Mouse (Mus musculus) cerebellum, postnatal 25 days (tissue): ENCODE data around the gene Slc10a7.

Source experiments
- DNase-seq, 2 experiments: peaks; one replicate each; pipeline ENCODE4 v3.0.0; 2021; ENCODE audit warnings: mixed read lengths in 2 of 2

Gene Slc10a7

GRCm38 (mm10) chr8:78626632-78627031, 117.5 kb downstream of the Slc10a7 start:
- no peak for DNase-seq

GRCm38 (mm10) chr8:78627793-78628192, 118.6 kb downstream of the Slc10a7 start:
- DNase-seq = no peak

- DNase-seq = no peak
These were observed 121.4 kb downstream of the Slc10a7 start for GRCm38 (mm10) chr8:78630414-78631164.

- peak in 1 of 2 experiments; percentile 41 for DNase-seq
These were observed 123.9 kb downstream of the Slc10a7 start for GRCm38 (mm10) chr8:78633012-78633411.

GRCm38 (mm10) chr8:78634018-78634417, 124.9 kb downstream of the Slc10a7 start:
- no peak for DNase-seq

GRCm38 (mm10) chr8:78634523-78635240, 125.5 kb downstream of the Slc10a7 start:
- DNase-seq = no peak

GRCm38 (mm10) chr8:78635241-78635771, 126.2 kb downstream of the Slc10a7 start:
- no peak for DNase-seq

GRCm38 (mm10) chr8:78641919-78642318, 132.8 kb downstream of the Slc10a7 start:
- DNase-seq = no peak

GRCm38 (mm10) chr8:78642376-78642775, 133.2 kb downstream of the Slc10a7 start:
- no peak for DNase-seq

- DNase-seq = no peak
These were observed 138.0 kb downstream of the Slc10a7 start for GRCm38 (mm10) chr8:78647000-78647656.

GRCm38 (mm10) chr8:78647846-78648245, 138.7 kb downstream of the Slc10a7 start:
- no peak for DNase-seq

GRCm38 (mm10) chr8:78648918-78649317, 139.8 kb downstream of the Slc10a7 start:
- DNase-seq = peak; percentile 45 to 79

- no peak for DNase-seq
These were observed 142.5 kb downstream of the Slc10a7 start for GRCm38 (mm10) chr8:78651670-78652069.

- no peak for DNase-seq
These were observed 146.4 kb downstream of the Slc10a7 start for GRCm38 (mm10) chr8:78655351-78656045.

GRCm38 (mm10) chr8:78656700-78657370, 147.7 kb downstream of the Slc10a7 start:
- peak; percentile 71 to 76 for DNase-seq

GRCm38 (mm10) chr8:78658172-78658571, 149.0 kb downstream of the Slc10a7 start:
- no peak for DNase-seq

GRCm38 (mm10) chr8:78659617-78660187, 150.6 kb downstream of the Slc10a7 start:
- no peak for DNase-seq

- DNase-seq = peak; percentile 66 to 71
These were observed 155.3 kb downstream of the Slc10a7 start for GRCm38 (mm10) chr8:78664306-78664940.

GRCm38 (mm10) chr8:78667399-78667798, 158.3 kb downstream of the Slc10a7 start:
- DNase-seq = no peak

GRCm38 (mm10) chr8:78668206-78668605, 159.1 kb downstream of the Slc10a7 start:
- no peak for DNase-seq

GRCm38 (mm10) chr8:78670241-78670640, 161.1 kb downstream of the Slc10a7 start:
- no peak for DNase-seq
